Mouse (Mus musculus) CH12.LX (cell line): Measurements from ENCODE around the gene Gipc2.

Experiments used
- HCFC1 ChIP-seq: IDR thresholded peaks from 2 replicates; pipeline ENCODE4 v1.6.1; 2012; ENCODE audit warnings: low read depth, mild to moderate bottlenecking, inconsistent platforms, low read length, improper control_type of control experiment
- JUND ChIP-seq: conservative IDR thresholded peaks from 2 replicates; pipeline ENCODE4 v1.6.1; 2011; ENCODE audit warnings: low read depth, low read length, improper control_type of control experiment
- NRF1 ChIP-seq: IDR thresholded peaks from 2 replicates; pipeline ENCODE4 v1.6.1; 2014; ENCODE audit warnings: low read depth, mild to moderate bottlenecking, inconsistent platforms, low read length, improper control_type of control experiment, moderate library complexity
- ZNF384 ChIP-seq: IDR thresholded peaks from 2 replicates; pipeline ENCODE4 v1.6.1; 2012; ENCODE audit warnings: low read depth, low read length, improper control_type of control experiment, inconsistent platforms

GRCm38 (mm10) chr3:152193635-152194097 lies 27.6 kb upstream of the Gipc2 start:
- TF ChIP-seq JUND (0 out of 2 replicates have a peak, but pooled peaks have one; percentile 7), NRF1 (0 out of 2 replicates have a peak, but pooled peaks have one; percentile 15), ZNF384 (0 out of 2 replicates have a peak, but pooled peaks have one; percentile 6), HCFC1 (peak; percentile 66)
